22 mouse cellular contexts compared by ENCODE assay signal in genomic region chr9:79989703-79990102, GRCm38 (mm10). TPM values are rescaled to one million over a fixed set of nuclear protein-coding genes. Genes with fewer than 3 reads are reported as not detected.
A peak's percentile ranks its signal among the peaks of the same experiment; 100 is the strongest.
DNase-seq lines count a peak whose midpoint lies in the region; TF ChIP-seq lines count a peak whose summit lies in the region.
"Had no signal": no experiment of that assay in that cellular context is flagged by ENCODE, and none has a peak within 500 bp of the region (broad histone marks: within the 10 kb centered on the region; RNA-seq: fewer than 3 reads in every experiment).

No protein-coding gene starts in this region.

- dilution Hi-C loops in CH12.LX (cut with MboI; ENCODE audit: extremely low pct_ligation_motif_present, extremely low pct_unique_long_range_greater_than_20kb, low sequenced_read_pairs), result no loop called here

- DNase-seq in heart, adult 11 months, result peak; percentile 72
- no peak for DNase-seq in heart, postnatal 14 days
- DNase-seq in heart, embryonic 10.5 days (ENCODE audit: low spot score), result peak; percentile 19
- no peak for DNase-seq in heart, postnatal 4 days
- peak; percentile 38 for DNase-seq in 416B (ENCODE audit: low read depth)
- DNase-seq in CH12.LX (ENCODE audit: extremely low read depth), result no peak
- DNase-seq in thymus, adult 18-20 months, result no peak
- DNase-seq in adrenal gland, adult 2 months, result no peak
- DNase-seq: adrenal gland, adult 8-10 months; adrenal gland, postnatal 10 days; adrenal gland, postnatal 14 days; adrenal gland, postnatal 25 days; adrenal gland, postnatal 36 days; B cell, adult 2 months; cerebellum, adult 11 months; cerebellum, adult 11-12 months; cerebellum, adult 18-20 months; cerebellum, adult 2 months; cerebellum, adult 8-10 months had no signal

- TF ChIP-seq POLR2A in CH12.LX (IDR thresholded peaks at IDR 0.05; ENCODE audit: low read depth, low read length), result no peak

- H3K4me1 ChIP-seq in heart, embryonic 10.5 days, result no peaks in the 10 kb centered on the region
- peaks cover 0 to 5% of the 10 kb centered on the region in 2 experiments; a peak in 1 of 4 replicates for H3K4me1 ChIP-seq in CH12.LX (ENCODE audit: control insufficient read depth in 1 of 2, insufficient read depth in 2 of 2)

- in situ Hi-C loops in CH12.LX (cut with MboI; ENCODE audit: low pct_ligation_motif_present, low pct_unique_long_range_greater_than_20kb, low sequenced_read_pairs), result loop anchor here (25.0 kb wide), 1 partner anchor 102 kb away; no protein-coding TSS in a partner anchor

- TF ChIP-seq CTCF in CH12.LX (conservative IDR thresholded peaks at IDR 0.05 in 1 of 2, IDR thresholded peaks at IDR 0.05 in 1 of 2; ENCODE audit: low read depth in 2 of 2, low read length in 2 of 2), result no peak

- no peak overlapping the region for H3K4me2 ChIP-seq in CH12.LX (ENCODE audit: insufficient read depth, low read depth, poor library complexity, severe bottlenecking)

- no peak overlapping the region for H3K4me3 ChIP-seq in heart, embryonic 10.5 days
- H3K4me3 ChIP-seq in CH12.LX (replicated peaks in 1 of 3; ENCODE audit: low read depth in 2 of 3, low read length in 2 of 3, poor library complexity in 1 of 3), result no peak overlapping the region

- peak; percentile 63; the same call in 1 of the 2 replicates for TF ChIP-seq EP300 in CH12.LX (IDR thresholded peaks at IDR 0.05; ENCODE audit: low read length)

- no peaks in the 10 kb centered on the region for H3K36me3 ChIP-seq in heart, embryonic 10.5 days
- no peaks in the 10 kb centered on the region for H3K36me3 ChIP-seq in CH12.LX (replicated peaks in 1 of 2; ENCODE audit: control insufficient read depth in 1 of 2, insufficient read depth in 1 of 2, low read length in 1 of 2)
- H3K36me3 ChIP-seq: G1E had no signal

- H3K27me3 ChIP-seq in heart, embryonic 10.5 days (ENCODE audit: insufficient read depth, poor library complexity, severe bottlenecking), result no peaks in the 10 kb centered on the region
- H3K27me3 ChIP-seq in CH12.LX (replicated peaks), result no peaks in the 10 kb centered on the region
- H3K27me3 ChIP-seq: Patski had no signal

- H3K79me2 ChIP-seq in CH12.LX (replicated peaks; ENCODE audit: control insufficient read depth, extremely low read depth, insufficient read depth, poor library complexity, severe bottlenecking), result no peaks in the 10 kb centered on the region

- no peak overlapping the region for H3K27ac ChIP-seq in heart, embryonic 10.5 days
- no peak overlapping the region for H3K27ac ChIP-seq in CH12.LX (ENCODE audit: insufficient read depth, low read depth)

- H3K9ac ChIP-seq in CH12.LX (ENCODE audit: insufficient read depth, low read depth), result no peak overlapping the region

- TF ChIP-seq RAD21 in CH12.LX (IDR thresholded peaks at IDR 0.05; ENCODE audit: low read depth, low read length), result no peak

- intact Hi-C loops in heart, postnatal 14 days (cut with DNase I), result no loop called here

- H3K9me3 ChIP-seq in heart, embryonic 10.5 days, result no peaks in the 10 kb centered on the region
- H3K9me3 ChIP-seq in CH12.LX (replicated peaks; ENCODE audit: low read length), result no peaks in the 10 kb centered on the region

- WGBS in heart, embryonic 10.5 days, result 76% methylated on average over 1 of the region's 1 CpGs

TF ChIP-seq in CH12.LX, 34 proteins besides CTCF, POLR2A, EP300 and RAD21:
- no peak for TF ChIP-seq TCF12 (IDR thresholded peaks at IDR 0.05; ENCODE audit: low read depth, low read length)
- TF ChIP-seq JUND (conservative IDR thresholded peaks at IDR 0.05; ENCODE audit: low read depth, low read length), result 0 out of 2 replicates have a peak, but pooled peaks have one; percentile 31
- no peak for TF ChIP-seq UBTF (IDR thresholded peaks at IDR 0.05; ENCODE audit: low read depth, low read length)
- TF ChIP-seq GABPA (IDR thresholded peaks at IDR 0.05; ENCODE audit: insufficient replicate concordance, low read depth, low read length), result no peak
- peak; percentile 68; the same call in 1 of the 2 replicates for TF ChIP-seq IRF4 (IDR thresholded peaks at IDR 0.05; ENCODE audit: low read depth, low read length)
- no peak for TF ChIP-seq CHD1 (IDR thresholded peaks at IDR 0.05; ENCODE audit: low read depth, low read length)
- TF ChIP-seq SIN3A (IDR thresholded peaks at IDR 0.05; ENCODE audit: low read length), result no peak
- TF ChIP-seq RCOR1 (conservative IDR thresholded peaks at IDR 0.05; ENCODE audit: low read depth, low read length), result no peak
- peak; percentile 75 for TF ChIP-seq JUN (IDR thresholded peaks at IDR 0.05; ENCODE audit: insufficient read depth, low read depth, low read length)
- no peak for TF ChIP-seq MAZ (IDR thresholded peaks at IDR 0.05; ENCODE audit: low read depth, low read length)
- TF ChIP-seq NRF1 (IDR thresholded peaks at IDR 0.05; ENCODE audit: low read depth, low read length), result no peak
- no peak for TF ChIP-seq TBP (conservative IDR thresholded peaks at IDR 0.05; ENCODE audit: low read depth, low read length)
- peak; percentile 38; the same call in 1 of the 2 replicates for TF ChIP-seq ETS1 (conservative IDR thresholded peaks at IDR 0.05; ENCODE audit: low read depth, low read length)
- TF ChIP-seq BHLHE40 (IDR thresholded peaks at IDR 0.05; ENCODE audit: low read depth, low read length), result no peak

RNA-seq across cellular contexts. Expression of gene Filip1, which starts 22.9 kb away (rescaled TPM):
- total RNA-seq in heart, postnatal 14 days (2021), result 100 to 1,000 TPM; 117 to 120 TPM
- 11.7 and 19.0 TPM in 2 replicates for polyA plus RNA-seq in heart, embryonic 10.5 days (2016; fragmentation: Nextera tagmentation; extraction: Ambion mirVana)
- 100 to 1,000 TPM; 101 to 114 TPM for total RNA-seq in heart, postnatal 4 days (2021)
- total RNA-seq in CH12.LX (2012; rRNA removed) (0.50 and 1.5 TPM in 2 replicates), CH12.LX (2014; rRNA removed) (0.24 and 0.71 TPM in 2 replicates)
- 1.3 and 1.4 TPM in 2 replicates for polyA plus RNA-seq in CH12.LX (2012; ENCODE audit: insufficient read length, low read depth)
- 10 to 100 TPM; 51.8 to 75.4 TPM for total RNA-seq in adrenal gland, adult 2 months (2021)
- 4.5 and 7.9 TPM in 2 replicates for polyA plus RNA-seq in adrenal gland, adult 2 months (2012; rRNA removed)
- total RNA-seq: MEL had no signal
- polyA plus RNA-seq: G1E, Patski had no signal

Comparison
In these comparisons a context has a peak if more than half of its experiments do, and no peak if none do; other contexts are left out.
1. DNase-seq: peak in heart, adult 11 months (single experiment), heart, embryonic 10.5 days (single experiment) and 416B (single experiment); none in heart, postnatal 14 days (0 of 2), heart, postnatal 4 days (single experiment), CH12.LX (single experiment), thymus, adult 18-20 months (0 of 2) and adrenal gland, adult 2 months (single experiment).
2. RNA of gene Filip1, which starts 22.9 kb away (total RNA-seq): 117 to 120 TPM in heart, postnatal 14 days, 101 to 114 TPM in heart, postnatal 4 days and 51.8 to 75.4 TPM in adrenal gland, adult 2 months; 0.24 to 1.5 TPM in CH12.LX; every median in the first group is over 10 times any median in the second.